Mouse (Mus musculus) midbrain, embryonic 11.5 days (tissue): ENCODE data around the gene Dusp22. TPM values are rescaled to one million over a fixed set of nuclear protein-coding genes. Genes with fewer than 3 reads are reported as not detected.

Experiments
- ATAC-seq: fragments of 200-750 bp; cut with Nextera tagmentation; 2 replicates; pipeline ENCODE4 v1.8.0; 2017; ENCODE audit warnings: moderate TSS enrichment, moderate library complexity; ENCODE audit not compliant: low FRiP score
- DNase-seq: peaks from one replicate; pipeline ENCODE4 v3.0.0; 2015; ENCODE audit warnings: low spot score; ENCODE audit errors: missing footprints
- H3K27ac ChIP-seq: fragments of 300-500 bp; sonication (generic); 2 replicates; pipeline ENCODE4 v1.5.1; 2014; ENCODE audit warnings: low read depth, low read length
- H3K27me3 ChIP-seq: fragments of 300-500 bp; sonication (generic); 2 replicates; pipeline ENCODE4 v1.6.1; 2014; ENCODE audit warnings: mild to moderate bottlenecking, low read length, moderate library complexity, mixed read lengths; ENCODE audit not compliant: control insufficient read depth, insufficient read depth
- H3K36me3 ChIP-seq: fragments of 300-500 bp; sonication (generic); 2 replicates; pipeline ENCODE4 v1.6.1; 2014; ENCODE audit warnings: mild to moderate bottlenecking, low read length, moderate library complexity, mixed read lengths; ENCODE audit not compliant: control insufficient read depth, insufficient read depth
- H3K4me1 ChIP-seq: fragments of 300-500 bp; sonication (generic); 2 replicates; pipeline ENCODE4 v1.6.1; 2014; ENCODE audit warnings: low read length; ENCODE audit not compliant: control insufficient read depth, insufficient read depth
- H3K4me2 ChIP-seq: fragments of 300-500 bp; sonication (generic); 2 replicates; pipeline ENCODE4 v1.6.1; 2014; ENCODE audit warnings: mild to moderate bottlenecking, moderate library complexity
- H3K4me3 ChIP-seq: fragments of 300-500 bp; sonication (generic); 2 replicates; pipeline ENCODE4 v1.5.1; 2014; ENCODE audit warnings: low read depth, low read length
- H3K9ac ChIP-seq: fragments of 300-500 bp; sonication (generic); 2 replicates; pipeline ENCODE4 v1.6.1; 2014; ENCODE audit warnings: low read length
- H3K9me3 ChIP-seq: fragments of 300-500 bp; sonication (generic); 2 replicates; pipeline ENCODE4 v1.6.1; 2016; ENCODE audit warnings: low read length; ENCODE audit not compliant: control insufficient read depth
- WGBS: fragments of 180-500 bp; shearing (Covaris S2); extraction: QIAGEN DNeasy Blood & Tissue Kit; methylation state at CpG from one replicate; pipeline ENCODE4 v1.1.7; 2014; 5-methylcytosine and 5-hydroxymethylcytosine counted together
- polyA plus RNA-seq: library from polyadenylated mRNA; unstranded; fragments of >200 nt; fragmentation: Nextera tagmentation; extraction: Ambion mirVana; gene quantifications from 2 replicates; pipeline ENCODE4 v1.2.1, GENCODE M21; 2014

The Dusp22 gene
- polyA plus RNA-seq, 1 experiment from 2014 or later: 16.2 TPM

DNA sequence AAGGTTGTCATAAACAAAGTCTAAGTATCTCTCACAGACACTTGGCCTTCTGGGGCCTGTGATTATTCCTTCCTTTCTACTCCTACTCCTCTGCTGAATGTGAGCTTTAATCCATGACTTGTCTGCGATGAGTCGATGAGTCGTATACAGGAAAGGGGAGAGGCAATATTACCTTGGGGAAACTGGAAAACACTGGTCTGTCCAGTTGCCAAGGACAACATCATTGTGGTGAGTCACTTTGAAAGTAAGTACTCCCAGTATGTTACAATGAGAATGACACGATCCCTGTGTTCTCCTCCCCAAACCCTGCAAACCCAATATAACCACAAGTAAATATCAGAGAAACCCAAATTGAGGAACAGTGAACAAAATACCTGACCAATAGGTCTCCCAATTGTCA is 17.7 kb upstream of the Dusp22 start:
- no peaks in the 10 kb centered on the region for H3K4me1 ChIP-seq
- H3K36me3 ChIP-seq: no peaks in the 10 kb centered on the region
- H3K4me3 ChIP-seq: no peak overlapping the region
- ATAC-seq: no peak
- no peaks in the 10 kb centered on the region for H3K27me3 ChIP-seq
- H3K4me2 ChIP-seq: no peak overlapping the region
- H3K9me3 ChIP-seq: no peaks in the 10 kb centered on the region
- DNase-seq: no peak
- no peak overlapping the region for H3K9ac ChIP-seq
- H3K27ac ChIP-seq: no peak overlapping the region
- WGBS: 88% methylated on average over 4 of the region's 4 CpGs

DNA sequence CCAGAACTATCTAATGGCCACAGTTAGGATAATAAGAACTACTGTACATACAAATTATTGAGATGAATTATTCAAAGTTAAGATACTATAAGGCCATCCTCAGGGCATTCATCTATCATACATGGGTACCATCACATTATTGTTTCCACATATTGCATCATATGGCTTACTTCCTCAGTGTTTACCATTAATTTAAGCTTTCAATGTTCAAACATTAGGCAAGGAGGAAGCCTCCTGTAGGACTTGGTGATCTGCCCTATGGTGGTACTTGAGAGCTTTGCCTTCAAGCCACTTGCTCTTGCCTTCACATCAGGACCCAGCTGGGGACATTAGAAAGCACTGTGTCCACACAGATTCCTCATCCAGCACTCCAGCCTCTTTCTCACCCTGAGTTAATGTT is 11.3 kb upstream of the Dusp22 start:
- no peaks in the 10 kb centered on the region for H3K4me1 ChIP-seq
- no peak overlapping the region for H3K9ac ChIP-seq
- H3K27me3 ChIP-seq: no peaks in the 10 kb centered on the region
- no peaks in the 10 kb centered on the region for H3K36me3 ChIP-seq
- ATAC-seq: no peak
- no peak overlapping the region for H3K4me3 ChIP-seq
- H3K4me2 ChIP-seq: no peak overlapping the region
- no peak for DNase-seq
- no peak overlapping the region for H3K27ac ChIP-seq
- H3K9me3 ChIP-seq: no peaks in the 10 kb centered on the region

DNA sequence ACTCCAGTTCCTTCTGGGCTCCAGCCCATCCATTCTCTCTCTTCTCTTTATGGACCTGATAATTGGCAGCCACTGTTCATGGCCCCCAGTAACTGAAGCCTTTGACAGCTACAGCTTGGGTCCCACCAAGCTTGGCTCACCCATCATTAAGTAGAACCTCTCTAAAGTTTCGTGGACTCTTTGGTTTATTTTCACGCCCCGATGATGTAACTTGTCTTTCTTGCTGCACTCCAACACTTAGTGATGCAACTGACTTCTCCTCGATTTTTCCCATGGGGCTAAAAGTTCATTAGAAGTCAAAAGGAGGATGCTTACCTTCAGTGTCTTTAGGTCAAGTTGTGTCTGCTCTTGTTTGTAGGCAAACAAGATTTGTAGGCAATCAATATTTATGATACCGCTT is 10.6 kb upstream of the Dusp22 start:
- WGBS: 86% methylated on average over 5 of the region's 5 CpGs
- Histone ChIP-seq H3K36me3 (no peaks in the 10 kb centered on the region), H3K27me3 (no peaks in the 10 kb centered on the region), H3K4me1 (no peaks in the 10 kb centered on the region), H3K27ac (no peak overlapping the region), H3K9ac (no peak overlapping the region), H3K4me3 (no peak overlapping the region), H3K9me3 (no peaks in the 10 kb centered on the region), H3K4me2 (no peak overlapping the region)
- DNase-seq (no peak), ATAC-seq (no peak)

GRCm38 (mm10) chr13:30650684-30651083 is 9.1 kb upstream of the Dusp22 start:
- Histone ChIP-seq H3K4me3 (no peak overlapping the region), H3K9me3 (no peaks in the 10 kb centered on the region), H3K9ac (no peak overlapping the region), H3K4me2 (no peak overlapping the region), H3K27me3 (no peaks in the 10 kb centered on the region), H3K4me1 (no peaks in the 10 kb centered on the region), H3K36me3 (no peaks in the 10 kb centered on the region), H3K27ac (no peak overlapping the region)
- ATAC-seq: no peak
- WGBS: 79% methylated on average over 1 of the region's 1 CpGs
- no peak for DNase-seq

DNA sequence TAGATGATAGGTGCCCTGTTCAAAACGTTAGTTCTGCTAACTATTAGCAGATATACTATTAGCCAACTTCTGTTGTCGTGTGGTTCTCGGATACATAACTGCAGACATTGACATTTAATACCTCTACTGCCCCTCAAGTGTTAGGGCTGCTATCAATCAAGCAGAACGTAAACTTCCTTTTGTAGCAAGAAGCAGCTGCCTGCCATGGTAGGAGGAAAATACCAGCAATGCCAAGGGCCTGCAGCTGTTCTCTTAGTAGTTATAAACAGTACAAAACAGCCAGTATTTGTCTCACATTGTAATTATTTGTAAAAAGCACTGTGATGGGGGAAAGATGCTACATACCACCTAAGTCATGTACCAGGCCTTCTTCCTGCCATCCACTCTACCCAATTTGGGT is 6.7 kb upstream of the Dusp22 start:
- H3K4me1 ChIP-seq: no peaks in the 10 kb centered on the region
- 78% methylated on average over 4 of the region's 4 CpGs for WGBS
- H3K9me3 ChIP-seq: no peaks in the 10 kb centered on the region
- H3K36me3 ChIP-seq: no peaks in the 10 kb centered on the region
- H3K9ac ChIP-seq: no peak overlapping the region
- DNase-seq (no peak), ATAC-seq (no peak)
- H3K27ac ChIP-seq: no peak overlapping the region
- H3K4me3 ChIP-seq: no peak overlapping the region
- no peaks in the 10 kb centered on the region for H3K27me3 ChIP-seq
- H3K4me2 ChIP-seq: no peak overlapping the region

- Histone ChIP-seq H3K9ac (no peak overlapping the region), H3K4me2 (no peak overlapping the region), H3K36me3 (no peaks in the 10 kb centered on the region), H3K4me1 (no peaks in the 10 kb centered on the region), H3K27me3 (no peaks in the 10 kb centered on the region), H3K9me3 (no peaks in the 10 kb centered on the region), H3K27ac (no peak overlapping the region), H3K4me3 (no peak overlapping the region)
- 76% methylated on average over 5 of the region's 5 CpGs for WGBS
- ATAC-seq (no peak), DNase-seq (no peak)
Observed at GRCm38 (mm10) chr13:30654463-30654862, 5.3 kb upstream of the Dusp22 start.

DNA sequence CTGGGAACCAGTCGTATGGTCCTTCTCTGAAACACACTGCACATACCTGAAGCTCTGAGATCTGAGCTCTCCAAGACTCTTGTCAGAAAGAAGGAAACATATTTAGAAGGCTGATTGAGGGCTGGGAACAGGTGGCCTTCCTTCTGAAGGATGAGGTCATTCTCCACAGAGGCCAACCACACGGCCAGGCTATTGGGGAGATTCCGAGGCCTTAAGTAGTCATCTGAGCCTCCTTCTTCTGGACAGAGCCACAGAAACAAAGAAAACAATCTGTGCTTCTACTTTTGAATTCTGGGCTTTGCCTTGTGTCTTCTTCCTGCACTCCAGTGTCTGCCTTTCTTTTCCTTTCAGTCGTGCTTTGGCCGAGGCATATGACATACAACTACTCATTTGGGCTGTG is 2.9 kb upstream of the Dusp22 start:
- H3K9ac ChIP-seq: no peak overlapping the region
- DNase-seq: no peak
- no peaks in the 10 kb centered on the region for H3K27me3 ChIP-seq
- no peaks in the 10 kb centered on the region for H3K9me3 ChIP-seq
- H3K4me2 ChIP-seq: no peak overlapping the region
- no peak overlapping the region for H3K4me3 ChIP-seq
- no peak for ATAC-seq
- WGBS: 75% methylated on average over 5 of the region's 5 CpGs
- no peaks in the 10 kb centered on the region for H3K36me3 ChIP-seq
- H3K4me1 ChIP-seq: peaks cover 3% of the 10 kb centered on the region; the same call in 1 of the 2 replicates
- no peak overlapping the region for H3K27ac ChIP-seq

- no peak overlapping the region for H3K9ac ChIP-seq
- no peak overlapping the region for H3K27ac ChIP-seq
- no peak overlapping the region for H3K4me3 ChIP-seq
- peaks cover 3% of the 10 kb centered on the region; the same call in 1 of the 2 replicates for H3K4me1 ChIP-seq
- H3K9me3 ChIP-seq: no peaks in the 10 kb centered on the region
- 73% methylated on average over 2 of the region's 2 CpGs for WGBS
- H3K36me3 ChIP-seq: no peaks in the 10 kb centered on the region
- H3K27me3 ChIP-seq: no peaks in the 10 kb centered on the region
- ATAC-seq (no peak), DNase-seq (no peak)
- H3K4me2 ChIP-seq: no peak overlapping the region
Observed at GRCm38 (mm10) chr13:30657779-30658178, 2.0 kb upstream of the Dusp22 start.

- Histone ChIP-seq H3K9me3 (no peaks in the 10 kb centered on the region), H3K27me3 (no peaks in the 10 kb centered on the region), H3K4me2 (no peak overlapping the region), H3K4me3 (no peak overlapping the region), H3K27ac (no peak overlapping the region), H3K36me3 (no peaks in the 10 kb centered on the region), H3K4me1 (peaks cover 3% of the 10 kb centered on the region; the same call in 1 of the 2 replicates), H3K9ac (no peak overlapping the region)
- no peak for DNase-seq
- WGBS: 94% methylated on average over 2 of the region's 2 CpGs
- no peak for ATAC-seq
Observed at GRCm38 (mm10) chr13:30658201-30658996, 1.4 kb upstream of the Dusp22 start.
